Mouse (Mus musculus) thymus, postnatal 14 days (tissue): ENCODE data around the gene Olfr59.

Experiments
- DNase-seq: peaks from one replicate; pipeline ENCODE4 v3.0.0; 2021

The Olfr59 gene

DNA sequence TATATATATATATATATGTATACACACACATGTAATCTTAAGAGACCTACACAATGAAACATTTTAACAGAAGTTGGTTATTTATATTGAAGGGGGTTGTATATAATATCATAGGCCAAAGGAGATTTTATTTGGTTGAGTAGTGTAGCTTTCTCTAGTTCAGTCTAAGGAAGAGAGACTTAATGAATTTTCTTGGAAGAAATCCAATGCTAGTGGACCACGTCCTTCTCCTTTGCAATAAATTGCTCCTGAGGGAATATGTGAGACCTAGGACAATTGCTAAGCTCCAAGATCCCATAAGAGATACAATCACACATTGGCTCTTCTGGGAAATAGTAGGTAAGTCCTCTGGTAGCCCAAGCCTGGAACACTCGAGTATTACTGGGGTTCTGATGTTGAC lies at the start of gene Olfr59:
Olfr59 (plus strand) TSS at position 301 of the 400 bp plus-strand sequence.
- no peak for DNase-seq

DNA sequence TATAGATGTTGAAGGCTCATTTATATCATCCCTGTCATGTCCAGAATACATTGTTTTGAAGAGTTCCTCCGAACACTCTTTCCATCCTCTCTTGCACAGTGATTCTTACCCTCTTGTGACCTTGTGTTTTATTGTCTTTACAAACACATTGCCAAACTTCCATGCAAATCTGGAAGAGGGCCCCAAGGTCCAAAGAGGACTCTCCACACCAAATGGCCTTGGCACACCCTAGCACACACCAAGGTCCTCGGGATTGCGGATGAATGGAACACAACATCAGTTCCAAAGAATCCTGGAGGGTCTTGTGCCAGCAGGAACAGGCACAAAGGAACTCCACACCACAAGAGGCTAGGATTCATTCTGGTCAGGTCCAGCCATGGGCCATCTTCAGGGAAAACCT lies 42.3 kb upstream of the Olfr59 start:
- DNase-seq: no peak

DNA sequence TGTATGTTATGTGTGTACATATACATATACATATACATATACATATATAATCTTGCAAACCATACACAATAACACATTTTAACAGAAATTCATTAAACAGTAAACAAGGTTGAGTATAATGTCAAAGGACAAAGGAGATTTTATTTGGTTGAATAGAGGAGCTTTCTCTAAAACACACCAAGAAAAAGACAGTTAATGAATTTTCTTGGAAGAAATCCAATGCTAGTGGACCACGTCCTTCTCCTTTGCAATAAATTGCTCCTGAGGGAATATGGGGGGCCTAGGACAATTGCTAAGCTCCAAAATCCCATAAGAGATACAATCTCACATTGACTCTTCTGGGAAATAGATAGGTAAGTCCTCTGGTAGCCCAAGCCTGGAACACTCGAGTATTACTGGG lies 24.0 kb upstream of the Olfr59 start, which contains the start of gene Olfr406:
Olfr406 (plus strand) TSS at position 301 of the 400 bp plus-strand sequence.
- no peak for DNase-seq

DNA sequence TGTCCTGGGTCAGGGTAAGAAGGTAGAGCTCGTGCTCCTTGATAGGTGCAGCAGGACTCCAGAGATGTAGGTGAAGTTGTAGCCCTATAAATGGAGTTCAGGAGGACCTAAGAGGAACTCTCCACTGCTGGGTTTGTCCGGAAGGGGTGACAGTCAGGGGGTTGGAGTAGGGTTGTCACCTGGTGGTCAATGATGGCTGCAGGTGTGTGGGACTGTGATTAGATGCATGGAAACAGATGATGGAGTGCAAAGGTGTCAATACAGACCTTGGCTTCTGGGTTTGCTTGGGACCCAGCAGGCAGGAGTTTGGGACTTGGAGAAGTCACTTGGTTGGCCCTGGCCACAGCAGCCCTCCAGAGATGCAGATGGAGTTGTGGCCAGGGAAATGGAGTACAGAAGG lies 3.7 kb downstream of the Olfr59 start:
- no peak for DNase-seq

DNA sequence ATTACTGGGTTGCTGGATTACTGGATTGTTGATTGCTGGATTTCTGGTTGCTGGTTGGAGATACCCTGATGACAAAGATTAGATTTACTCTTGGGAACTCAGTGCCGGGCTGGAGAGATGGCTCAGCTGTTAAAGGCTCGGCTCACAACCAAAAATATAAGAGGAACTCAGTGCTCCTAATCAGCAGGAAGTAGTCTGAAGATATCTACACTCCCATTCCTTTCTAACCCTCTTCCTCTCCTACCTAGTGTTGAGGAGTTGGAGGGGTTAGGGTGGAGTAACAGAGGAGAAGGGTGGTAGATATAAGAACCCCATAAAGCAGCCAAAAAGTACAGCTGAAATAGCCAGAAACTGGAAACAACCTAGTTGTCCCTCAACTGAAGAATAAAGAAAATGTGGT lies 42.5 kb downstream of the Olfr59 start:
- DNase-seq: no peak

DNA sequence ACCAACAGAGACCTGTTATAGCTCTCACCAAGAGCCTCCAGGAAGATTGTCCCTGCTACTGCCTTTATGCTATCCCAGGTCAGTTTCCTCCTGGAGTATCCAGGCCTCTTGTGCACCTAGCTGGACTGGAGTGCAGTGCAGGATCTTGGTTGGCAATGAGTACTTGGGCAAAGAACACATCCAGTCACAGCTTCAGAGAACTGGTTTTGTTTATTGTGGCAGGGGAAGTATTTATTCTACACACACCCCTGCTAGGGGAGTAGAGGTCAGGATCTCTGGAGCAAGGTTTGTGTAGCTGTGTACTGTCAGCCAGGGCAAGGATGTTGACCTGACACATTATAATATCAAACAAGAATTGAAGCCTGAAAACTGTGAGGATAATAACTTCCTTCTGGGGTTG lies 45.2 kb downstream of the Olfr59 start:
- no peak for DNase-seq

DNA sequence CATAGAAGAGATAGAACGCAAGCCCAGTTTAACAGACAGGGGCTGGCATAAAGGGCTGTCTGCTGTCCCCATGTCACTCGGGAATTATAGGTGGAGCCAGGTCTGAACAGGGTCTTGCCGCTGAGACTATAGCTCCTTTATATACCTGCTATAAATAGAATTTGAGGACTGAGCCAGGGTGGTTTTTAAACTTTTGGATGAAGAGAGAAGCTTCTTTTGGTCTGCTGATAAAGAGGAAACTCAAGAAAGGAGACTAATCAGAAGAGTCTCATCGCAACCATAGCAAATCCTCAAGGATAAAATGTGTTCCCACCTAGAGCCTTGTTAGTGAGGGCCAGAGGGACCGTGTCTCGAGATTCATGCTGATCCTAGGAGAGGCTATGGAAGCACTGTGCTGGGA lies 54.4 kb downstream of the Olfr59 start, which contains the start of gene Olfr410:
Olfr410 (minus strand) TSS at position 101 of the 400 bp plus-strand sequence.
- DNase-seq: no peak
